Mouse (Mus musculus) layer of hippocampus, adult 11-12 months (tissue): ENCODE data around the gene Iqschfp.
A peak's percentile ranks its signal among the peaks of the same experiment; 100 is the strongest.
"Not testable (repeated sequence)": the region's sequence is repeated elsewhere in the genome, so short reads cannot be mapped to it uniquely, and the experiment has no call there.

ENCODE experiments used
- DNase-seq: peaks from one replicate; pipeline ENCODE4 v3.0.0; 2022; ENCODE audit warnings: low spot score

The Iqschfp gene

DNA sequence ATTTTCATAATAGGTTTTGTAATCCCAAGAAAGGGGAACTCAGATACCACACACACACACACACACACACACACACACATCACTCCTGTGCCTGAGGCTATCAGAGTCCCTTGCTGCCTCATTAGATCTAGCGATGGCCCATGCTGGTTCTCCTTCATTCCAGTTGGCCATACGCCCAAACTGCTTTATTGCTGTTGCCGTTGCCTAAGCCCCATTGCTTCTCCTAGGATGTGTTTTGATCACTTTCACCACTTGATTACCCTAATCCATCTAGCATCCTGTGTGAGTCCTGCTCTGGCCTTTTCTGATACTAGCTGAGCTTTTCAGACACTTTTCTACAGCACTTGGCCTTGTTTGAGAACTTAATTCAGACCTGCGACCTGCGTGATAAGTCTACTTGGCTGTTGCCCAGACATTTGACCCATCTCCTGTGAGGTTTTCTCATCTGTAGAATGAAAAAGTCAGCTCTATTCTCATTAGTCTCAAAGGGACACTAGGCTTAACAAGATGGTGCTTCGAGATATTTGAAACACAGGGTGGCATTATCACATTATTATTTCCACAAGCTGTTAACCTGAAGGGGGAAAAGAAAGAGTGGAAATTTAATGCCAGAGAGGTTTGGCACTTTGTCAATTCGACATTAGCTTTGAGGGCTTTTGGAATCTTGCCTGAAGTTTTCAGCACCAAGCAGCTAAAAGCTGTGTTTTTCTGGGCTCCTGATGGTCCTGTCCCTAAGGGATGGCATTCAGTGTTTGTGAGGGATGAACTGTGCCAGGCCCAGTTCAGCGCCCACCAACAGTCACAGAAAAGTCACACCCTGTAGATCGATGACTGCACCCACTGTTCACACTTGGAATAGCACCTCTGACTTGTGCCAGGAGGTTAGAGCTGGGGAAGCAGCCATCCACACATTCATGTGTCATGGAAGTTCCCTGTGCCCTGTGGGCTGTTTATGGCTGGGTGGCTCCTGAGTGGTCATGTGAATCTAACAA, 179.7 kb downstream of the Iqschfp start:
- DNase-seq: peak; percentile 21

DNA sequence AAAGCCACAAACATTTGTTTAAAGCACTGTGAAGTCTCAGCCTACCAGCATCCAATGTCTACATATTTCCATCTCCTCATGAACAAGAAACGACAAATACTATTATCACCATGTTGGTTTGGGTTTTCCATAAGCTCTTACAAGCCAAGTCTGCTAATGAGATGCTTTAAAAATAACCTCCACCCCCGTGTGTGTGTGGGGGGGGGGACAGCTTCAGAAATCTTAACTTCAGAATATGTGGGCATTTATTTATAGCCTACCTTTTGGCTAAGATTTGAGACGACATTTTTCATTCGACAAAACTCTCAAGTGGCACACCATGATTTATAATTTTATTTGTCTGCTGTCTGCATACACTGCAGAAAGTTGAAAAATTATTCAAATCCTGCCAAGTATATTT, 185.4 kb downstream of the Iqschfp start:
- DNase-seq: no peak

GRCm38 (mm10) chr3:68085024-68085423, 193.0 kb downstream of the Iqschfp start:
- DNase-seq: peak; percentile 17

DNA sequence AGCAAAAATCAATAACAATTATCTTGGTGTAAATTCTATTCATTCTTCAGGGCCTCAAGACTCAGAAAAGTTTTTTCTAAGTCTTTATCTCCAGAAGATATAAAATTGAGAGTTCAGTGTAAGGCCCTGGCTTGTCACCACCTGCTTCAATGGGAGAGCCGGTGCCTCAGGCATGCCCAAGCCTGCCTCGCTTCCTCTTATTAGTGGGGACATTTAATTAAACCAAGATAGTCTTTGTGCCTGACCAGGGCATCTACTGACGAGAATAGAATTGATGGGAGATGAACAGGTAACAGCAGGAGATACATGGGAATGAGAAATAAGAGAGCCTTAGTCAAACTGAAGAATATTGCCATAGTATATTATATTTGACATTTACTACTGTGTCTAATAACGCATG, 200.1 kb downstream of the Iqschfp start:
- no peak for DNase-seq

- no peak for DNase-seq
Measured at GRCm38 (mm10) chr3:68096724-68097431, 204.8 kb downstream of the Iqschfp start.

DNA sequence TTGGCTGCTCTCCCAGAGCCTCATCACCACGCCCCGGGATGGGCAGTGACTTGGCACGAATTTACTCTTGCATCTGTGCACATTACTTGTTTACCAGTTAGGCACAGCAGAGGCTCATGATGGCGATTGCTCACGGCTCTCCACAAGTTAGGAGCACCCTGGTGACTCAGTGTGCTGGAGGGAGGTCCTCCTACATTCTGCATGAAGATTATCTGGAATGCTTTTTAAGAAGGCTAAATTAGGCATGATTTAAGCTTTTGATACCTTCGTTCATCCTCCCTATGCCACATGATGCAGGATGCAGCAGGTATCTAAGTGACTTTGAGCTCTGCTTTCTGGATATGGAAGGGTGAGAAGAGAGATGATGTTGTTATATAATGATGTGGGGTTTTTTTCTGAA, 207.5 kb downstream of the Iqschfp start:
- DNase-seq: not testable (repeated sequence)

DNA sequence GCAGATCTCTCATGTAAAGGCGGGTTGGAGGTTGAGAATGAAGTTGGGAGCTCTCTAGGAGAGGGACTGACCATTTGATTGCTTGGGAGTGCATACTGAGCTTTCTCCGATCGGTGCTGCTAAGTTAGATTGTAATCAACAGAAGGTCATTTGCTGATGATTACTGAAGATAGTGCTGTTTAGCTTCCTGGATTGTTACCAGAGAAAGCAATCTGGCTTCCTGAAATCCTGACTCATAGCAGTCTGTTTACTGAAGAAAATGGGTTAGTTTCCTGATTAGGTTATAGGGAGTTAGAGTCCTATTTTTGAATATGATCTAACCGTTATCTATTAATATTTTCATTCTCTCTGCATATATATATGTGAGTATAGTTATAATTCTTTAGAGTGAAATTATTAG, 209.3 kb downstream of the Iqschfp start:
- DNase-seq: peak; percentile 29

DNA sequence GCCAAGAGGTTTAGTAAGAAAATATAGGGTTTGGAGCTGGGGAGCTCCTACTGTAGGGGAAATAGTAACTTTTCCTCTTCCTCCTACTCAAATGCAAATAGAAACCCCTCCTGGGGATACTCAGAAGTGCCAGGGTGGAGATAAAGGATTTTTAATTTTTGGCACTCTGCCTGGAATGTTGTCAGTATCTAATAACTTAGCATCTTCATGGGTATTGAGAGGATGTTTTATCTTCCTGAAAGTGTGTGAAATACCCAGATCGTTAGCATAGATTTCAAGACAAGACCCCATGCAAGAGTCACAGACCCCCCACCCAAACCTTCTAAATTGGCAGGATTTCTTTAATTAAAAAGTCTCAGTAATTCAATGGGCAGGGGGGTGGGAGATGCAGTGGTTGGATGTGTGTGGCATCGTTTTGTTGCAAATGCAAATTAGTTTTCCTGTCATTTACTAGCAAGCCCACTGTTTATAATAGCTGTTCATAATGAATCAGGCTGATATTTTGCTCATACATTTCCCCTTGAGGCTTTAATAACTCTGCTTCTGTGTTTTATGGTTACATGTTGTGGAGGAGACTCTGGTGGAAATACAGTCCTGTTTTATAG, 213.2 kb downstream of the Iqschfp start:
- no peak for DNase-seq

GRCm38 (mm10) chr3:68121338-68121737, 229.3 kb downstream of the Iqschfp start:
- DNase-seq: no peak

DNA sequence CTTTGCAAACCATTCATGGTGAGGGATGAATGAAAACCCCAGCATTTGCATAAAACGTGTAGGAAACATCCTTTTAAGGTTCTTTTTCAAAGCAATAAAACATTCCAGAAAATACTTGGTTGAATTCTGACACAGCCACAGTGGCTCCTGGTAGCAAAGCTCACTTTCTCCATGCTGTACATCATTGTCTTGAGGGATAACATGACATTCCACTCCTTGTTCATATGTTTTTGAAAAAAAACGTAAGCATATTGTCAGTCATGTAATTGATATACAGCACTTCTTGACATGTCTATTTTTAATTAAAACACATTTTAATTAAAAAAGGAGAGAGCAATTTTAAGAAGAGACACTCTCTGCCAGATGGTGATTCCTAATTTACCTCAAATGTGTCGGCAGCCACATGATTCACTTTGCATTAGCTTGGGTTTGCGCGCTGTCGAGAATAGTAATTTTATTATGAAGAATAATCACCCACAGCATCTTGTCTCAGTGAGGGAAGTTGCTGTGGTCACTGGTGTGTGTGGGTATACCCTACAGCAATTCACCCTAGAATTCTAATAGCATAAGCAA, 234.3 kb downstream of the Iqschfp start:
- DNase-seq: no peak

GRCm38 (mm10) chr3:68130386-68130785, 238.4 kb downstream of the Iqschfp start:
- DNase-seq: no peak

GRCm38 (mm10) chr3:68138833-68139627, 247.0 kb downstream of the Iqschfp start:
- no peak for DNase-seq

- DNase-seq: no peak
Measured at GRCm38 (mm10) chr3:68150688-68151087, 258.7 kb downstream of the Iqschfp start.

- no peak for DNase-seq
Measured at GRCm38 (mm10) chr3:68160175-68160574, 268.1 kb downstream of the Iqschfp start.

DNA sequence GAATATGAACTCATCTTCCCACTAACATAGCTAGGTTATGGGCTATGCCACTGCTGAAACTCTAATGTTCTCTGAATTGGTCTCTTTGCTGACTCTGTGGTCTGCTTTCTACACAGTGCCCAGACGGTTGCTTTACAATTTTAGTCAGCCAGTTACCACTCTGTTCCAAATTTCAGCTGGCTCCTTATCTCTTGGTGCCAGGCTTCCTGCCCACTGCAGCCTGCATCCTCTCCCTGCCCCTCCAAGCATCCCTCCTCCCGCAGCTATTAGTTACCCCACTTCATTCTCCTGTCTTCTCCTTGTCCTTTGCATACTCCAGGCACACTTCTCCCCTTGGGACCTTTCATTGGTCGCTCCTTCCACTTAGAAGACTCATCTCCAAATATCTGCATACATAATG, 268.7 kb downstream of the Iqschfp start:
- no peak for DNase-seq

GRCm38 (mm10) chr3:68178248-68178647, 286.2 kb downstream of the Iqschfp start:
- DNase-seq: no peak

GRCm38 (mm10) chr3:68187471-68187870, 295.4 kb downstream of the Iqschfp start:
- no peak for DNase-seq

DNA sequence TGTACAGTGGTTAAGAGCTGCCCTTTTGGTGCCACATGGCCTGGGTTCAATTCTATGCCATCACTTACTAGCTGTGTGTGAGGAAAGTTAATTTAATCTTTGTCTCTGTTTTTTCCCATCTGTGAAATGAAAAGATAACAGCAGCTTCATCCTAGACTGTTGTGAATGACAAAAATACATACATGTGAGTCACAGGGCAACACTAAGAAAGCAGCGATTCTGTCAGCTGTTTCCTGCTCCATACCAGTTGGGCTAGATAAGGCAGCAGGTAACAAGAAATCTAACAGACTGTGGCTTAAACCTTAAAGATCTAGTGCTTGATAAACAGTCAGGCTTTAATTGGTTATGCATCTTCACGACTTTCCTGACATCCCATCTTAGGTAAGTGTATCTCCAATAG, 297.1 kb downstream of the Iqschfp start:
- DNase-seq: no peak

- no peak for DNase-seq
Measured at GRCm38 (mm10) chr3:68196933-68197332, 304.9 kb downstream of the Iqschfp start.

- DNase-seq: peak; percentile 43
Measured at GRCm38 (mm10) chr3:68201214-68201613, 309.2 kb downstream of the Iqschfp start.

- DNase-seq: no peak
Measured at GRCm38 (mm10) chr3:68202162-68202902, 310.3 kb downstream of the Iqschfp start.
